In genomic region chr17:34209680-34210079, GRCm38 (mm10) we compare ENCODE assay signal across 13 mouse cellular contexts. TPM values are rescaled to one million over a fixed set of nuclear protein-coding genes. Genes with fewer than 3 reads are reported as not detected.
DNase-seq lines count a peak whose midpoint lies in the region; ATAC-seq and TF ChIP-seq lines count a peak whose summit lies in the region.
"Had no signal": no experiment of that assay in that cellular context is flagged by ENCODE, and none has a peak within 500 bp of the region (broad histone marks: within the 10 kb centered on the region; RNA-seq: fewer than 3 reads in every experiment).

No protein-coding gene starts in this region.

- no peak overlapping the region for H3K27ac ChIP-seq in liver, postnatal 0 days (ENCODE audit: low read depth)
- no peak overlapping the region for H3K27ac ChIP-seq in midbrain, embryonic 10.5 days (replicated peaks)
- H3K27ac ChIP-seq: hindbrain, embryonic 10.5 days; midbrain, embryonic 12.5 days had no signal

- peaks cover 19% of the 10 kb centered on the region for H3K9me3 ChIP-seq in E14TG2a.4 (ENCODE audit: low read length)
- H3K9me3 ChIP-seq in liver, postnatal 0 days (ENCODE audit: low read length), result no peaks in the 10 kb centered on the region
- peaks cover 5% of the 10 kb centered on the region; the same call in 1 of the 2 replicates for H3K9me3 ChIP-seq in midbrain, embryonic 10.5 days (replicated peaks)

- H3K9ac ChIP-seq in liver, postnatal 0 days (replicated peaks), result no peak overlapping the region
- H3K9ac ChIP-seq: liver, embryonic 13.5 days; midbrain, embryonic 12.5 days had no signal

- H3K4me1 ChIP-seq in E14TG2a.4 (replicated peaks; ENCODE audit: low read depth, low read length), result peaks cover 25% of the 10 kb centered on the region
- peaks cover 7% of the 10 kb centered on the region for H3K4me1 ChIP-seq in liver, postnatal 0 days (ENCODE audit: insufficient read depth)
- peaks cover 18% of the 10 kb centered on the region for H3K4me1 ChIP-seq in midbrain, embryonic 10.5 days

- no peak for ATAC-seq in liver, postnatal 0 days

- H3K27me3 ChIP-seq in E14TG2a.4 (ENCODE audit: insufficient read depth, low read length), result peaks cover 59% of the 10 kb centered on the region
- no peaks in the 10 kb centered on the region for H3K27me3 ChIP-seq in liver, postnatal 0 days (ENCODE audit: insufficient read depth, low read length)
- peaks cover 90% of the 10 kb centered on the region for H3K27me3 ChIP-seq in midbrain, embryonic 10.5 days (ENCODE audit: low read depth, poor library complexity, severe bottlenecking)

- WGBS in liver, postnatal 0 days (ENCODE audit: insufficient replicate concordance), result 67% methylated on average over 3 of the region's 3 CpGs
- 44% methylated on average over 3 of the region's 3 CpGs for WGBS in midbrain, embryonic 10.5 days

- no peak overlapping the region for H3K4me2 ChIP-seq in liver, postnatal 0 days (ENCODE audit: low read depth, low read length)
- H3K4me2 ChIP-seq: liver, embryonic 13.5 days; midbrain, embryonic 12.5 days had no signal

- DNase-seq in adrenal gland, postnatal 14 days, result peak; percentile 20
- no peak for DNase-seq in adrenal gland, postnatal 25 days
- DNase-seq in layer of hippocampus, adult 9-11 months, result peak; percentile 1
- no peak for DNase-seq in layer of hippocampus, adult 11-12 months (ENCODE audit: low spot score)
- DNase-seq in liver, postnatal 0 days, result peak; percentile 43
- no peak for DNase-seq in midbrain, embryonic 10.5 days (ENCODE audit: low spot score)
- no peak for DNase-seq in layer of hippocampus, postnatal 14 days (ENCODE audit: low spot score in 2 of 2)
- DNase-seq: cerebellum, postnatal 36 days; liver, embryonic 13.5 days had no signal

- peak; percentile 68 for TF ChIP-seq CTCF in E14TG2a.4 (conservative IDR thresholded peaks at IDR 0.05; ENCODE audit: low read length)
- peak; percentile 64 for TF ChIP-seq CTCF in liver, postnatal 0 days (IDR thresholded peaks at IDR 0.05; ENCODE audit: low read depth)

- H3K4me3 ChIP-seq in E14TG2a.4 (replicated peaks; ENCODE audit: low read length), result no peak overlapping the region
- no peak overlapping the region for H3K4me3 ChIP-seq in liver, postnatal 0 days (ENCODE audit: low read depth, low read length)
- no peak overlapping the region for H3K4me3 ChIP-seq in midbrain, embryonic 10.5 days
- H3K4me3 ChIP-seq: erythroblast, embryonic 14.5 days; hindbrain, embryonic 10.5 days; liver, embryonic 13.5 days; midbrain, embryonic 12.5 days had no signal

- TF ChIP-seq EP300 in liver, postnatal 0 days (IDR thresholded peaks at IDR 0.05; ENCODE audit: low read depth), result no peak

- H3K36me3 ChIP-seq in E14TG2a.4 (ENCODE audit: insufficient read depth, low read length), result no peaks in the 10 kb centered on the region
- H3K36me3 ChIP-seq in liver, postnatal 0 days (replicated peaks; ENCODE audit: insufficient read depth, low read length), result peaks cover 9% of the 10 kb centered on the region
- no peaks in the 10 kb centered on the region for H3K36me3 ChIP-seq in midbrain, embryonic 10.5 days
- H3K36me3 ChIP-seq: hindbrain, embryonic 10.5 days; liver, embryonic 13.5 days; midbrain, embryonic 12.5 days had no signal

RNA-seq across cellular contexts. Expression of gene Tap2, which starts 6.4 kb away (rescaled TPM):
- 33.2 and 34.9 TPM in 2 replicates for total RNA-seq in adrenal gland, postnatal 14 days (2021)
- 43.1 and 56.6 TPM in 2 replicates for total RNA-seq in adrenal gland, postnatal 25 days (2021)
- 9.8 and 10.5 TPM in 2 replicates for polyA plus RNA-seq in liver, postnatal 0 days (2015; fragmentation: Nextera tagmentation; extraction: Ambion mirVana)
- 0.53 and 0.63 TPM in 2 replicates for polyA plus RNA-seq in midbrain, embryonic 10.5 days (2016; fragmentation: Nextera tagmentation; extraction: Ambion mirVana)
- total RNA-seq in layer of hippocampus, postnatal 14 days (2021), result 1 to 10 TPM; 5.7 to 5.9 TPM

RNA-seq across cellular contexts. Expression of gene Psmb8, which starts 12.2 kb away (rescaled TPM):
- 21.0 and 33.6 TPM in 2 replicates for total RNA-seq in adrenal gland, postnatal 14 days (2021)
- 11.7 and 23.5 TPM in 2 replicates for total RNA-seq in adrenal gland, postnatal 25 days (2021)
- polyA plus RNA-seq in liver, postnatal 0 days (2015; fragmentation: Nextera tagmentation; extraction: Ambion mirVana), result 49.7 and 51.6 TPM in 2 replicates
- 1.4 and 3.0 TPM in 2 replicates for polyA plus RNA-seq in midbrain, embryonic 10.5 days (2016; fragmentation: Nextera tagmentation; extraction: Ambion mirVana)
- total RNA-seq in layer of hippocampus, postnatal 14 days (2021), result 1 to 10 TPM; 2.5 to 2.6 TPM

RNA-seq across cellular contexts. Expression of gene Psmb9, which starts 22.1 kb away (rescaled TPM):
- 6.9 and 12.2 TPM in 2 replicates for total RNA-seq in adrenal gland, postnatal 14 days (2021)
- 7.0 and 14.5 TPM in 2 replicates for total RNA-seq in adrenal gland, postnatal 25 days (2021)
- polyA plus RNA-seq in liver, postnatal 0 days (2015; fragmentation: Nextera tagmentation; extraction: Ambion mirVana), result 20.4 and 22.9 TPM in 2 replicates
- polyA plus RNA-seq in midbrain, embryonic 10.5 days (2016; fragmentation: Nextera tagmentation; extraction: Ambion mirVana), result 0.49 and 0.52 TPM in 2 replicates
- 1 to 10 TPM; 1.1 to 1.8 TPM for total RNA-seq in layer of hippocampus, postnatal 14 days (2021)

RNA-seq across cellular contexts. Expression of gene Tap1, which starts 22.3 kb away (rescaled TPM):
- total RNA-seq in adrenal gland, postnatal 14 days (2021), result 11.1 and 20.4 TPM in 2 replicates
- 14.4 and 20.9 TPM in 2 replicates for total RNA-seq in adrenal gland, postnatal 25 days (2021)
- 8.8 and 9.3 TPM in 2 replicates for polyA plus RNA-seq in liver, postnatal 0 days (2015; fragmentation: Nextera tagmentation; extraction: Ambion mirVana)
- polyA plus RNA-seq in midbrain, embryonic 10.5 days (2016; fragmentation: Nextera tagmentation; extraction: Ambion mirVana), result 0.93 and 1.3 TPM in 2 replicates
- total RNA-seq in layer of hippocampus, postnatal 14 days (2021), result 1 to 10 TPM; 2.8 to 3.2 TPM

RNA-seq across cellular contexts. Expression of gene H2-Ob, which starts 29.0 kb away (rescaled TPM):
- 1.3 and 16.6 TPM in 2 replicates for total RNA-seq in adrenal gland, postnatal 14 days (2021)
- total RNA-seq in adrenal gland, postnatal 25 days (2021), result 0.43 TPM in 1 of 2 replicates, not detected in the other
- polyA plus RNA-seq in liver, postnatal 0 days (2015; fragmentation: Nextera tagmentation; extraction: Ambion mirVana), result 1.1 and 1.2 TPM in 2 replicates
- polyA plus RNA-seq in midbrain, embryonic 10.5 days (2016; fragmentation: Nextera tagmentation; extraction: Ambion mirVana), result not detected in 2 replicates
- total RNA-seq in layer of hippocampus, postnatal 14 days (2021), result under 1 TPM in 1 of 2 experiments, not detected in 1; 0.69 TPM
- polyA plus RNA-seq: erythroblast, embryonic 14.5 days; midbrain, embryonic 12.5 days had no signal

Comparison
In these comparisons a context has a peak if more than half of its experiments do, and no peak if none do; other contexts are left out.
1. DNase-seq: peak in adrenal gland, postnatal 14 days (single experiment), layer of hippocampus, adult 9-11 months (single experiment) and liver, postnatal 0 days (single experiment); none in adrenal gland, postnatal 25 days (single experiment), layer of hippocampus, adult 11-12 months (single experiment), midbrain, embryonic 10.5 days (single experiment) and layer of hippocampus, postnatal 14 days (0 of 2).